Mouse (Mus musculus): ENCODE results near the gene Vmn2r15. TPM values are rescaled to one million over a fixed set of nuclear protein-coding genes. Genes with fewer than 3 reads are reported as not detected.

Vmn2r15 gene
- not detected in 2 replicates for polyA plus RNA-seq (2016; fragmentation: Nextera tagmentation; extraction: Ambion mirVana)

- 69% methylated on average over 3 of the region's 3 CpGs for WGBS
- DNase-seq (ENCODE audit: low spot score) = no peak
- Histone ChIP-seq H3K9me3 (replicated peaks) (peaks cover 38% of the 10 kb centered on the region; the same call in 1 of the 2 replicates), H3K27me3 (ENCODE audit: low read depth, poor library complexity, severe bottlenecking) (no peaks in the 10 kb centered on the region), H3K4me1 (no peaks in the 10 kb centered on the region), H3K27ac (replicated peaks) (no peak within 1 kb of the TSS), H3K36me3 (no peaks in the 10 kb centered on the region), H3K4me3 (no peak within 1 kb of the TSS)
These were observed at the start of gene Vmn2r15 for GRCm38 (mm10) chr5:109297544-109297943. Vmn2r15 (minus strand) TSS chr5:109297644.

- Histone ChIP-seq H3K36me3 (no peaks in the 10 kb centered on the region), H3K4me3 (no peak within 1 kb of the TSS), H3K9me3 (replicated peaks) (peaks cover 41% of the 10 kb centered on the region), H3K4me1 (no peaks in the 10 kb centered on the region), H3K27me3 (ENCODE audit: low read depth, poor library complexity, severe bottlenecking) (no peaks in the 10 kb centered on the region), H3K27ac (replicated peaks) (no peak within 1 kb of the TSS)
- WGBS = 73% methylated on average over 2 of the region's 2 CpGs
- DNase-seq (ENCODE audit: low spot score) = no peak
These were observed 32.4 kb upstream of the Vmn2r15 start, which contains the start of gene Vmn2r16 for GRCm38 (mm10) chr5:109329862-109330261. Vmn2r16 (plus strand) TSS chr5:109330162.

- no peaks in the 10 kb centered on the region for H3K36me3 ChIP-seq
- no peak for DNase-seq (ENCODE audit: low spot score)
- no peak overlapping the region for H3K4me3 ChIP-seq
- H3K27ac ChIP-seq (replicated peaks) = no peak overlapping the region
- no peaks in the 10 kb centered on the region for H3K4me1 ChIP-seq
- no peaks in the 10 kb centered on the region for H3K27me3 ChIP-seq (ENCODE audit: low read depth, poor library complexity, severe bottlenecking)
- H3K9me3 ChIP-seq (replicated peaks) = peaks cover 37% of the 10 kb centered on the region; the same call in 1 of the 2 replicates
- WGBS = 89% methylated on average over 3 of the region's 3 CpGs
These were observed 2.8 kb downstream of the Vmn2r15 start for GRCm38 (mm10) chr5:109294655-109295054.

Other genes starting within 250 kb of the Vmn2r15 start
- gene Vmn2r11, start 238.1 kb downstream of the Vmn2r15 start, polyA plus RNA-seq (2016; fragmentation: Nextera tagmentation; extraction: Ambion mirVana) = not detected in 2 replicates
- not detected in 2 replicates for gene Vmn2r12, start 199.7 kb downstream of the Vmn2r15 start, polyA plus RNA-seq (2016; fragmentation: Nextera tagmentation; extraction: Ambion mirVana)
- not detected in 2 replicates for gene Vmn2r13, start 105.4 kb downstream of the Vmn2r15 start, polyA plus RNA-seq (2016; fragmentation: Nextera tagmentation; extraction: Ambion mirVana)
- gene Vmn2r14, start 72.9 kb downstream of the Vmn2r15 start, polyA plus RNA-seq (2016; fragmentation: Nextera tagmentation; extraction: Ambion mirVana) = not detected in 2 replicates
- not detected in 2 replicates for gene Vmn2r16, start 32.5 kb upstream of the Vmn2r15 start, polyA plus RNA-seq (2016; fragmentation: Nextera tagmentation; extraction: Ambion mirVana)
- gene Vmn2r17, start 122.0 kb upstream of the Vmn2r15 start, polyA plus RNA-seq (2016; fragmentation: Nextera tagmentation; extraction: Ambion mirVana) = not detected in 2 replicates

All from midbrain, embryonic 10.5 days (tissue).